Mouse (Mus musculus) CD4-positive helper T cell, adult 2 months (primary cell): Measurements from ENCODE around the gene Bin2.

Source experiments
- DNase-seq: peaks from one replicate; pipeline ENCODE4 v3.0.0-alpha.2; 2012; ENCODE audit warnings: low read depth, missing footprints, low spot score

Gene Bin2

DNA sequence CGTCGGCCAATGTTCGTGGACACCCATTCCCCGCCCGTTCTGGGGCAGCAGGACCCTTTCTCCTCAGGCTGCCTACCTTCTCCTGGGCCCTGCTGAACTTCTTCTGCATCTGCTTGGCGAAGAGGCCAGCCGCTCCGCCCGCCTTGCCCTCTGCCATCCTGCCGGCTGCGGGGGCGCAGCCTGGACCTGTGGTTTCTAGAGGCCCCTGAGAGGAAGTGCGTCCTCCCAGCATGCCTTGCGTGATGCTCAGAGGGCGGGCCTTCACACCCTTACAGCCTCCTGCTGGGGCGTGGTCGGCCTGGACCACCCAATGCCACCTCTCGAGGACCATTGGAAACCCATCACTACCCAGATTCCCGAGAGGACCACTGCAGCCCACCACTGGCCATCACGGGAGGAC is at the start of gene Bin2:
Gene Bin2 (minus strand): TSS at position 217 of the 400 bp plus-strand sequence.
- DNase-seq = peak; percentile 90

DNA sequence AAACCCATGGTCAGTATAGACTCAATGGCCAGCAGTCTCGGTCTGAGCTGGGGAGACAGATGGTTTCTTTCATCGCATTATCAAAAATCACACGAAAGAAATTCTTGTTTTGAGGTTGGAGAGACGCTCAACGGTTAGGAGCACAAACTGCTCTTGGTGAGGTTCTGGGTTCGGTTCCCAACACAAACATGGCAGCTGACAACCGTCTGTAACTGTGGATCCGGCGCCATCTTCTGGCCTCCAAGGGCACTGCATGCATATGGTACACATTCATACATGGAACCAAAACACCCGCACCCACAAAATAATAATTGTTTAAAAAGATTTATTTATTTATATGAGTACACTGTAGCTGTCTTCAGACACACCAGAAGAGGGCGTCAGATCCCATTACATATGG is 49.2 kb upstream of the Bin2 start:
- no peak for DNase-seq

DNA sequence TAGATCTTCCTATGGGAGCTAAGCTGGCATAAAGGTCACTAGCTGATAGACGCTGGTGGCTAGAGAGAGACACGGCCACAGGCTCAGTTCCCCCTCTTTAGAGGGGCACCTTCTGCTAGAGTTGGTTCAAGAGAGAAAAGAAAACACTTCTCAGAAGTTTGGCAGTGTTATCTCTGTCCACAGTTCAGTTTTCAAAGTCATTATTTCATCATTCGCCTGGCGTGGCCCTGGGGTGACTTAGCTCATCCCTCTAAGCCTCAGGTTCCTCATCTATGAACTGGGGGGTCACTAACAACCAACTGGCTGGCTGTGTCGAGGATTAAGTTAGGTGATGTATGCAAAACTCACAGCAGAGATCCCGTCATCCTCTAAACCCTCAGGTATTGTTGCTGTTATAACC is 48.6 kb upstream of the Bin2 start:
- no peak for DNase-seq

DNA sequence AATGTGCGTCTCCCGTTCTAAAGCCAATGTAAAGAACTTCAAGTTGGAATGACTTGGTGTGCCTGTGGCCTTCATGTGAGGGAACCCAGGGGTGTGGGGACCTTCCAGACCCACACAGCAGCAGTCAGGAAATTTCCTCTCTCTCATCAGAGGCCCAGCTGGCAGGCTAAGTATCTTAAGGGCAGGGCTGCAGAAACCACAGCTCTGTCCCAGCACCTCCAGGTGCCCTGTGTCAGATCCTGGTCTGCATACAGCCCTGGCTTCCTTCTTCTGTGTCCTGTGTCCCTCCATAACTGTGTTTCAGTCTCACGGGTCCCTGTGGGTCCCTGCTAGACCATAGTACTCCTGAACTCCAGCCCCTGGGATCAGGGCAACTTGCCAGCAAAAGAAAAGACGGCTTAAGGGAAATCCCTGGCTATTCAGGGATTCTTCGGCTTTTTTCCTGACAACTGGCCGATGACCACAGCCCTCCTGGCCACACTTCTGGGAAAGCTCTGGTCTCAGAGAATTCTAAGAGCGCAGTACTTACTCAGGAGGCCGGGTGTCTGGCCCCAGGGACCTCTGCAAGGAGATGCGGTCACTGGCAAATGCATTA is 46.1 kb upstream of the Bin2 start:
- DNase-seq = no peak

DNA sequence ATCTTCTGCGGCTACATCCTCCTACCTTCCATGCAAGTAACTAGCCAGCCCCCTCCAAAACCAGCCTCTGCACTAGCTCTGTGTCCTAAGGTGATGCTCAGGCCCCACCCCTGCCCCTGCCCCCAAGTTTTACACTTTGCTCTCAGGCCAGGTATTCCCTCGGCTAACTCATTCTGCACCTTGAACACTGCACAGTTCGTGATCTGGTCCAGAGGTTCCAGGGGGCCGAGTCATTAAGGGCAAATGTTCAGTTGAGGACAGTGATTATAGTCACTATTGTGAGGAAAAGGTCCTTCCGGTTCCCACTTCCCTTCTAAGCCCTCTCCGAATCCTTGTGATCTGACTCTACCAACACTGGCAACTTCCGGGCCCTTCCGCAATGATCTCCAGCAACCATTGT is 45.1 kb upstream of the Bin2 start:
- no peak for DNase-seq

DNA sequence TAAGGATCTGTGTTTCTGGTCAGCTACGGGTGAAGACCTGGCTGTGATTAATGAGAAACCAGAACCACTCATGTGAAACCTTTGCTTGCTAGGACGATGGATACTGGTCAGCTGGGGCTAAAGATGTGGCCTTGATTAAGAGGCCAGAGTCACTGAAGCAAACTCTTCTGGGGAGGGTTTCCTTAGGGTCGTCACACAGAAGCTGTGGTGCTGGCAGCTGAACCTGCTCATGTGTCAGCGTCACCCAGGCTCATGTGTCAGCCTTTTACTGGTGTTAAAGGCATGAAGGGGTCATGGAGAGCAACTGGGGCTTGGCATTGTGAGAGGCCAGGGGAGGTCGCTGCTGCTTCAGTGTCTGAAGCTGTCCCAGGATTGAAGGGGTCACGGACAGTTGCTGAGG is 41.5 kb upstream of the Bin2 start:
- no peak for DNase-seq

DNA sequence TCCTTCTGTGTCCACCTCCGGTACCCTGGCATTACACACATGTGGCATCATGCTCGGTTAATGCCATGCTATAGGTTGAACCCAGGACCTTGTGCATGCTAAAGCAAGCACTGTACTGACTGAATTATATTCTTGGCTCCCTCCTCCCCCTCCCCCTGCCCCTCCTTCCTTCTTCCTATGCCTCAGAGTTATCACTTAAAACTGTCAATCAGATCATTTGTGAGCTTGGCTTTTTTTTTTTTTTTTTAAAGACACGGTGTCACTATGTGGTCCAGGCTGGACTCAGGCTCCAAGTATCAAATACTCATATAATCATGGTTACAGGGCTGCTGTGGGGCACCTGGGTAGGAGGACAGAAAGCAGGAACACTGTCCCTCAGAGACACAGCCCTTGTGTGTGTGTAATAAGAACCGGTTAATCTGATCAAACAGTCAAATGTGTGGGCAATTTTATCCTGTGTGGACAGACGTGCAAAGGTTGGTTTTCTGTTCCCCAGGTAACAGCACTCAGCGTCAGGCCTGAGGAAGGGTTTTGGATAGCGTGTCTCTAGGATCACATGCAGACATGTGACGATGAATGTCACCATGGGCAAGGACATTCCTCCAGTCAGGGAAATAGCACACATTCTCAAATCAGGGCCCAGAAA is 39.2 kb upstream of the Bin2 start:
- peak; percentile 57 for DNase-seq

DNA sequence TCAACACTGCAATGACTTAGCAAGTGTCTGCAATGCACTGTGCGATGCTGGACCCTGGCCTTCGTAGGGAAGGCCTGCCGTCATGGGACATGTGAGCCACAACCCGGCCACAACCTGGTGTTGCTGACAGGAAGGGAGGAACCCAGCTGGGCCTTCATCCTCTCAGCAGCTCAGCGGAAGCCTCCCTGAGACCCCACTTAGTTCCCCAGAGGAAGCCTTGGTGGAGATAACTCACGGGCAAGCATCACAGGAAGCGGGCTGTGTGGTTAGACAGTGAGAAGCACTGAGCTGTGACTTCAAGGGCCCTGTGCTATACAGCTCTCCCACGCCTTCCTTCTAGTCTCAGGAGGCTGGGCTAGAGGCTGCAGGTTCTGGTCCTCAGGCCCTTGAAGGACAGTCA is 36.9 kb upstream of the Bin2 start:
- DNase-seq = peak; percentile 93

DNA sequence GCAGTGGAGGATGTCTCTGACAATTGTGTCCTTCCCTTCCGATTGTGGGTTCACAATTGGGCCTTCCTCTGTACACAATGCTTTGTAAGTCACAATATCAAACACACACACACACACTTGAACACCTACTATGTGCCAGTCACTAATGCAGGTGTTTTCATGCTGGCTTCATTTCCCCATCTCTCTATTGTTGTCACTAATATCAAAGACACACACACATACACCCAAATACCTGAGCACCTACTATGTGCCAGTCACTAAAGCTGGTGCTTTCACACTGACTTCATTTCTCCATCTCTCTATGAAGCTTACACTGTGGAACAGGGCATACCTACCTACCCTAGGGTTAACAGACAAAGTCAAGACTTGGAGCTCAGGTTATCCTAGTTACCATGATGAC is 36.0 kb upstream of the Bin2 start:
- no peak for DNase-seq

DNA sequence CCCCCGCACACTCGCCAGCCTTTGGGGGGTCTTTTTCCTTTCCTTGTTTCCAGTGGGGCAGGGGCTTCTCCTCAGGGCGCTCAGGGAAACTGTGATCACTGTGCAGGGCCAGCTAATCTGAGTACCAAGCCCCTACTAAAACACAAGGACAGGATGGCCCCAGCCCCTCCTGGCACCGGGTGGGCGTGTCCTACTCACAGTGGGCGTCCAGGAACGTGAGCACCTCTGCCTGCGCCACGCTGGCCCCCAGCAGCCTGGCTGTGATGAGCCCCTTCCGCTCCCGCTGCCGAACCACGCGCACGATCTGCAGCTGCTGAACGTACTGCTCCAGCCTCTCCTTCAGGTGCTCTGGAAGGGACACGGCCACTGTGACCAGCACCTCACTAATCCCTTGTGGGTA is 34.6 kb upstream of the Bin2 start:
- DNase-seq = no peak

DNA sequence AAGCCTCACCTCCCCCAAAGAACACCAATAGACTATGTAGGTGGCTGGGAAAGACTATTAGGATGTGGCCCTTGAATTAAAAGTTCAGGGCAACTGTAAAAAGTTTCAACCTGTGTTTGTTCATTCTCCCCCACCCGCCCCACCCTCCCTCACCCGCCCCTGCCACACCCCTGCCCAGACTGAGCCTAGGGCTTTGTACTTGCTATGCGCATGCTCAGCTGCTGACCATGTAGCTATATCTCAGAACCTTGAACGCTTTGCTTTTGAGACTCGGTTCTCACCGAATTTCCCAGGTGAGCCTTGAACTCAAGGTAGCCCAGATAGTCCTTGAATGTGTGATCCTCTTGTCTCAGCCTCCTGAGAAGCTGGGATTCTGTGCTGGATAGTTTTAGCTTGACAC is 32.5 kb upstream of the Bin2 start:
- no peak for DNase-seq

DNA sequence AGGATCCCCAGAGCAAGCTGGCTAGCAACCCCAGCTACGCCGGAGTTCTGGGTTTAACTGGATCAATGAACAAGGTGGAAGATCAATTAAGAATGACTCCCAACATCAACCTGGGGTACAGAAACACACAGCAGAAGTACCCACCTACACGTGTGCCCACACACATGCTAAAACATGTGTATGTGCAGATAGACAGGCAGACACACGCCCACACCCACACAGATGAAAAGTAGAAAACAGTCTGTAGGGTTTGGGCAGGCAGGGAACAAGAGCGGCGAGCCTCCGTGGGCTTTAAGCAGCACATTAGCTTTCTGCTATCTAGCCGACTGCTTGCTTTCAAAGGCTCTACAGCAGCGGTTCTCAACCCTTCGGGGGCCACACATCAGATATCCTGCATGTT is 31.8 kb upstream of the Bin2 start:
- DNase-seq = no peak

DNA sequence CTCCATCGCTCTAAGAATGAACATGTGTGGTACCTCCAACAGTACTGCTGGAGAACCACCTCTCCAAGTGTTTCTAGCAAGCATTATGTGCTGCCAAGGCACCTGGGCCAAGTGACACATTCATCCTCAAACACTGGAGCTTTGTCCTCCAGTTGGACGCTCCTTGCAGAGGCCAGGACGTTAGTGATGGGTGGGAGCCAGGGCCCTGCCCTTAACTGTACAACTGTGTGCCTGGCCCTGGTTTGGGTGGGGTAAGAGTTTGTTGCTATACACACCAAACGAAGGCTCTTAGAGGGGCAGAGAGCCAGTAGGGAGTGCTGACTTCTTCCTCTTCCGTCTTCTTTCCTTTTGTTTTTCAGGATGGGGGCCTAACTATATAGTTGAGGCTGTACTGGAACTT is 31.1 kb upstream of the Bin2 start:
- no peak for DNase-seq

DNA sequence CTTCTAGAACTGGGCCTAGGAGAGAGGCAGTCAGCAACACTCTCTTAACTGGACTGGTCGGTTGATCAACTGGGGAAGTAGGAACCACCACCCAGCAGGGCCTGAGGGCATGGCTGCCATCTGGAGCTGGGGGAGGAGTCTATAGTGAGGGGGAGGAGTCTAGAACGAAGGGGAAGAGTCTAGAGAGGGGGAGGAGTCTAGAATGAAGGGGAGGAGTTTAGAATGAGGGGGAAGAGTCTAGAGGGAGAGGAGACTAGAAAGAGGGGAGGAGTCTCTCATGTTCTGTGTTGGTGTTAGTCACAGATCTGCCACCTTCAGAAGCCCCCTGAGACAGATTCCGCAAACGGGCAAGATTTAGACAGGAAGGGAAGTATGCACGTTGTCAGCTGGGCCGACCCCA is 30.0 kb upstream of the Bin2 start:
- peak; percentile 39 for DNase-seq

DNA sequence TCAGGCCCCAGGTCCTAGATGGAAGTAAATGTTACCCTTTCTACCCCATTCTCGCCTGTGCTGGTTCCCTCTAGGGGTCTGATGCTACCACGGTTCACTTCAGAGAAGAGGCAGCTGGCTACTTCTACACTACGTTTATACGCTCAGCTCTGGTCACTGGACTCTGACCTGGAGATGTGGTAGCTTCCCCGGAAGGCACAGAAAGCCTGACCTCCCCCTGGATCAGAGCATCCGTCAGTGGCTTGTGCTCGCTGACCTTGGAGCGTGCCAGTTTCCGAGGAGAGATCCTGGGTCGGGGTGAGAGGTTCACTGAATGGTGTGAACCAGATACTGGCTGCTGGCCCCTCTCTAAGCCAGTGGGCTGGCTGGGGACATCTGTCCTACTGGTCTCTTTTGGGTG is 28.7 kb upstream of the Bin2 start:
- no peak for DNase-seq

DNA sequence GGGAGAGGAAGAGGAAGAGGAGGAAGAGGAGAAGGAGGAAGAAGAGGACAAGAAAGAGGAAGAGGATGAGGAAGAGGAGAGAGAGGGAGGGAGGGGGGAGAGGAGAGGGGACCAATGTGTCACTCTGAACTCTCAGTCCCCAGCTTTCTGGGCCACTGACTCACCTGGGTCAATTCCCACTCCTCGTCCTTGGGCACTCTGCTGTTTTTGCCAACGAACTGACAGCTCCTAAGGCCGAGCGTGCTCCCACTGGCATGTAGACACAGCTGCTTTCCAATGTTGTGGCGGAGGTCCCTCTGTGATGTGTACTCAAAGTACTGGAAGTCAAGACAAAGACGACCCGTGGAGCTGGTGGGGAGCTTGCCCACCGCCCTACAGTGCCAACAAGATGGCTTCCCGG is 25.1 kb upstream of the Bin2 start:
- no peak for DNase-seq

DNA sequence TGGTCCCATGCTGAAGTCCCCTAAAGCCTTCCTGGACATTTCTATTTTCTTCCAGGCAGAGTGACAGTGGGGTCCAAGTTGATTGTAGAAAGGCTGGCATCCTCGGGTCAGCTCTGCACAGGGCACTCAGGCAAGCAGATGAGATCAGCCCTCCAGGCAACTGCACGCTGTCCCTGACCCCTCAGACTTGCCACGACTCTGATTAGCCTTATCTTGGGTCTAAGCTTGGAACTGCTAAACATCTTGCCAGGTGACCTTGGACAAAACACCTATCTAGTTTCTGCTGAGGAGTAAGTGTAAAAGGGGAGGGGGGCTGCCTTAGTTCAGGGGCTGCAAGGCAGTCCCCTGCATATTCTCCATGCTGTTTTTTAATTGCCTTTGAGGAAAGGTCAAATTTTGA is 22.6 kb upstream of the Bin2 start:
- no peak for DNase-seq

DNA sequence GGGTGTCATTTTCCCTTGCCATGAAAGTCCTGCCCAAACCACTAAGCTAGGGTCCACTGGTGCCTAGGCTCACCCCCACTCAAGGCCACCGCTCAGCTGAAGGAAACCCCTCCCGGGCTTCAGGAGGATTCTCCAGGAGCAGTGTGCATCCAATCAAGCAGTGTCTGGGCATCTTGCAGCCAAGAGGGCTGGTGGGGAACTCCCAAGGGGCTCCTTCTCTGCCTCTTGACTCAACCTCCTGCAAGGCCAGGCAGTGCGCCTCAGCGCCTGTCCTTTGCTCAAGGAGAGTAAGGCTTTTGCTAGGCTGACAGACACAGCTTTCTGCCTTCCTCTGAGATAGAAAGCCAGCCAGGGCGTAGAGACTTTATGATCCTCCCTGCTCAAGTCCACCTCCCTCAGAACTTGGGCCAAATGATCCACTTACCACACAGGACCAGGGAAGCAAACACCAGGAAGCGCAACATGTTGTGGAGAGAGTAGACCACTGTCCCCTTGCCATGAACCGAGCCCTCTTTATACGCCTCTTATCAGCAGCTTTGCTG is 18.1 kb upstream of the Bin2 start, which contains the start of gene Cela1:
Gene Cela1 (minus strand): TSS at position 492 of the 542 bp plus-strand sequence.
- DNase-seq = no peak

DNA sequence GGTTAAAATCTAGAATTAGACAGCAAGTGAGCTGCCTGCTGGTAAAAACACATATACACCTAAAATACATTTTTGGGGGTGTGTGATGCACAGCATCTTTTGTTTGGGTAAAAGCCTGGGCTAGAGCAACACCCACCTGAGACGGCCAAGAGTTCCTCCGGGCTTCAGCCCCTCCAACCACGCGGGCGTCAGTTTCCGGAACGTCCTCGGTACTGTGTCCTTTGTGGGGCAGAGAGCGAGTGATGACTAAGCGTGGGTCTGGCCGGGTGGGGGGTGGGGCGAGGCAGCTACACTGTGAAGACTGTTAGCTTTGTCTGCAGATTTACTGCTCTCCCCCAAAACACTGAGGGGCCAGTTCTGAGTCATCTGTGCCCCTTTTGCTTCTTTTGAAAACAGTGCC is 17.6 kb upstream of the Bin2 start:
- peak; percentile 76 for DNase-seq

DNA sequence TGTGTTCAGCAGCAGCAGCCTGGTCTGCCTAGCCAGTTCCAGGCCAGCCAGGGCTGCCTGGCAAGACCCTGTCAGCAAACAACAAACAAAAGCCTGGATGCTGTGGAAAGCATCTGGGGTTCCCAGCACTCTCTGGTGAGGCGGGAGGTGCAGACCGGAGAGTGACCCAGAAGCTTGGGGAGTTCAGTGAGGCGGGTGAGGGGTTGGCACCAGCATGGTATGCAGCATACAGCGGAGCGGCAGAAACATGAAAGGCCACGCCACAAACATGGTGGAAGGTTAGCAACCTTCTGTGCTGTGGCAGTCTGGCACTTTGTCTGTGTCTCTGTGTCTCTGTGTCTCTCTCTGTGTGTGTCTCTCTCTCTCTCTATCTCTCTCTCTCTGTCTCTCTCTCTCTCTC is 17.1 kb upstream of the Bin2 start:
- DNase-seq = no peak

DNA sequence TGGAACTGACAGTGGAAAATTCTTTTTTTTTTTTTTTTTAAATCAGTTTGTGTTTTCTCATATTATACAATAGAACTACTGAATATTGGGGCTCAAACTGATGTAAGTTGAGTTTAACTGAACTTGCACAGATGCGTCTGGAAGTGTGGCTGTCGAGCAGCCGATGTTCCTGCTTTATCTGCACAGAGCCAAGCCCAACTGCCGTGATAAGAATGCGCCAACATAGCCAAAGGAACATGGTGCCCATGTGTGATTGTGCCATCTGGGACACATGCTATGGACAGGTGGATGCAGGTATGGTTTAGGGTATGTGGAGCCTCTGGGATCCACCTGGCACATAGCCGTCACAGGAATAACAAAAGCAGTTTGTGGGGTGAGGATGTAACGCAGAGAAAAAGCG is 16.5 kb upstream of the Bin2 start:
- no peak for DNase-seq

DNA sequence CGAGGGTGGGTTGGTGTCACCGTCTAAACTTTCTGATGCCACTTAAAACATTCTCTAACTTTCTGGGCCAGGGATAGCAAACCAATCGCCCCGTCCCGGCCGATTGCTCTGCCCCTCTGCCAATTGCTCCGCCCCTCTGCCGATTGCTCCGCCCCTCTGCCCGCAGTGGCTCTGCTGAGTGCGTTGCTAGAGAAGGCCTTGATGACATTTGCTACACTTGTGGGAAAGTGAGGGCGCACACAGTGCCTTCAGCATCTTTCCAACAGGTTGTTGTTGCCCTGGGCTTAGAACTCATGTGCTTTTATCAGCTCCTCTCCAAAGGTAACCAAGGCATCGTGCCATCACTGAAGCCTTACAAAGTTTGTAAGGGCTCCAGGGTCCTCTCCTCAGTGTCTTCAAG is 15.9 kb upstream of the Bin2 start:
- no peak for DNase-seq

DNA sequence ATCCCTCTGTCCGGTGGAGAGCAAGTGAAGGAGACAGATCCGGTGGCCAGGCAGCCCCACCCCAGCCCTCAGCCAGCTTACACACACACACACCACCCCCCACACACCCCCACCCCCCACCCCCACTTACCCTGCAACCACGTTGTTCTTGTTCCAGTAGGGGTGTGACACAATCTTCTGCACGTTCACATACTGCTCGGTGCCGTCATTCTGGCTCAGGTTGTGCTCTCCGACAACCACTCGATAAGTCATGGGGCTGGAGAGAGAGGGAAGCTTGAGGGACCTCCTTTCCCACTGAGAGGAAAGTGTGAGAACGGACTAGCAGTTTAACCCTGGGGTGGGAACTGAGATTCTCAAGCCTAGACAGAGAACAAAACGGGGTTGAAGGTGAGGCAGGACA is 15.1 kb upstream of the Bin2 start:
- DNase-seq = no peak

DNA sequence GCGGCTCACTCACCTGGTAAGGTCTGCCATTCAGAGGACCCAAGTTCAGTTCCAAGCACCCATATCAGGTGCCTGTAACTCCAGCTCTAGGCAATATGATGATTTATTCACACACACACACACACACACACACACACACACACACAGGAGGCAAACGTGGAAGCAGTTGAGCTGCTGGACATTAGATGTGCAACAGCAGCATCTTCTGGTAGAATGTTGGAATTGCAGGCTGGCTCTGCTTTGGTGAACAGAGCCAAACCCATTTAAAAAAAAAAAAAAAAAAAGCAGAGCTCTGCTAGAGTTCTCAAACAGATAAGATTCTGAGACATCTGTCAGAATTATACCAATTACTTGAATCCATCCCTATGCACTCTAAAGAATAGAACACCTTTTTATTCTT is 13.7 kb upstream of the Bin2 start:
- DNase-seq = peak; percentile 93
